Mouse (Mus musculus) ES-E14 (cell line): ENCODE data around the gene Ush1g. TPM values are rescaled to one million over a fixed set of nuclear protein-coding genes. Genes with fewer than 3 reads are reported as not detected.

ENCODE experiments used
- DNase-seq: peaks from one replicate; pipeline ENCODE4 v3.0.0-alpha.2; 2013; ENCODE audit warnings: low read depth, low spot score
- H3K27ac ChIP-seq: 2 replicates; pipeline ENCODE4 v1.5.1; 2012; ENCODE audit warnings: low read depth, mild to moderate bottlenecking, low read length, moderate library complexity, mixed read lengths; ENCODE audit not compliant: poor library complexity, insufficient read depth, severe bottlenecking
- H3K36me3 ChIP-seq: 2 replicates; pipeline ENCODE4 v1.6.1; 2012; ENCODE audit warnings: mild to moderate bottlenecking, low read length, moderate library complexity, mixed read lengths; ENCODE audit not compliant: control insufficient read depth, poor library complexity, insufficient read depth, severe bottlenecking
- H3K4me1 ChIP-seq, 2 experiments: fragments of 150-350 bp in 1 of 2; sonication (generic) in 1 of 2; 2 replicates each; pipeline ENCODE4 v1.6.1; 2012; ENCODE audit warnings: low read length in 2 of 2, mild to moderate bottlenecking in 1 of 2, mixed read lengths in 1 of 2; ENCODE audit not compliant: control insufficient read depth in 2 of 2, insufficient read depth in 2 of 2, poor library complexity in 1 of 2
- H3K4me3 ChIP-seq, 2 experiments: fragments of 150-350 bp in 1 of 2; sonication (generic) in 1 of 2; 2 replicates each; pipeline ENCODE4 v1.5.1; 2012; ENCODE audit warnings: low read length in 2 of 2, low read depth in 1 of 2, mild to moderate bottlenecking in 1 of 2, mixed read lengths in 1 of 2; ENCODE audit not compliant: insufficient read depth in 1 of 2, poor library complexity in 1 of 2, severe bottlenecking in 1 of 2
- H3K9ac ChIP-seq: 2 replicates; pipeline ENCODE4 v1.6.1; 2012; ENCODE audit warnings: low read depth, mild to moderate bottlenecking, low read length, mixed read lengths; ENCODE audit not compliant: poor library complexity, insufficient read depth, severe bottlenecking
- H3K9me3 ChIP-seq: fragments of 150-350 bp; sonication (generic); 2 replicates; pipeline ENCODE4 v1.6.1; 2012; ENCODE audit warnings: low read depth, mild to moderate bottlenecking, low read length; ENCODE audit not compliant: control insufficient read depth, insufficient read depth
- CHD2 ChIP-seq: IDR thresholded peaks from 2 replicates; pipeline ENCODE4 v1.6.1; 2014; ENCODE audit warnings: mild to moderate bottlenecking, low read depth, low read length, inconsistent platforms
- HCFC1 ChIP-seq: IDR thresholded peaks from 2 replicates; pipeline ENCODE4 v1.6.1; 2012; ENCODE audit warnings: low read length, inconsistent platforms, borderline replicate concordance; ENCODE audit not compliant: insufficient read depth
- MAFK ChIP-seq: IDR thresholded peaks from 2 replicates; pipeline ENCODE4 v1.6.1; 2014; ENCODE audit warnings: mild to moderate bottlenecking, low read depth, low read length, inconsistent platforms; ENCODE audit not compliant: insufficient read depth
- ZC3H11A ChIP-seq: IDR thresholded peaks from 2 replicates; pipeline ENCODE4 v1.6.1; 2012; ENCODE audit warnings: low read depth, mild to moderate bottlenecking, inconsistent platforms, low read length, borderline replicate concordance
- ZNF384 ChIP-seq: IDR thresholded peaks from 2 replicates; pipeline ENCODE4 v1.6.1; 2012; ENCODE audit warnings: low read depth, low read length, inconsistent platforms
- in situ Hi-C, 2 experiments: fragments of 600-800 bp; cut with MboI; formaldehyde crosslinking; loops; one replicate each; pipeline ENCODE4 v1.15.1; 2025; ENCODE audit warnings: low sequenced_read_pairs in 2 of 2, inconsistent platforms in 1 of 2; ENCODE audit not compliant: unreplicated experiment in 2 of 2
- total RNA-seq: library from RNA; depleted of rRNA; stranded (reverse); fragments of 300-350 nt; gene quantifications from 2 replicates; pipeline ENCODE4 v1.2.3, GENCODE M21; 2012

Gene Ush1g
- total RNA-seq, 1 experiment = not detected

DNA sequence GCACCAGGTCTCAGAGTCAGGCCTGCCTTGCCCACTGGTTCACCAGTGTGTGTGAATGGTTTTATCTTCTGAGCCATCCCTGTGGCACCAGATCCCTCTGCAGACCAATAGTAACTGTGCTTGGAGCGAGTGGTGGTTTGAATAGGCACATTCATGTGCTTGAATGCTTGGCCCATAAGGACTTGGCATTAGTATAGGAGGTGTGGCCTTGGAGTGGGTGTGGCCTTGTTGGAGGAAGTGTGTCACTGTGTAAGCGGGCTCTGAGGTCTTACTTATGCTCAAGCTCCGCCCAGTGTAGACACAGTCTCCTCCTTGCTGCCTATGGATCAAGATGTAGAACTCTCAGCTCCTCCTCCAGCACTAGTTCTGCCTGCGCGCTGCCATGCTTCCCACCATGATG is 34.5 kb downstream of the Ush1g start:
- H3K36me3 ChIP-seq = no peaks in the 10 kb centered on the region
- in situ Hi-C loops = no loop called here
- no peak overlapping the region for H3K4me3 ChIP-seq
- no peaks in the 10 kb centered on the region for H3K9me3 ChIP-seq
- H3K27ac ChIP-seq = no peak overlapping the region
- TF ChIP-seq ZC3H11A (no peak), HCFC1 (no peak), ZNF384 (no peak), CHD2 (no peak), MAFK (no peak)
- no peak for DNase-seq
- peaks cover 2 to 13% of the 10 kb centered on the region in 2 experiments; a peak in 2 of 4 replicates for H3K4me1 ChIP-seq
- H3K9ac ChIP-seq = no peak overlapping the region

DNA sequence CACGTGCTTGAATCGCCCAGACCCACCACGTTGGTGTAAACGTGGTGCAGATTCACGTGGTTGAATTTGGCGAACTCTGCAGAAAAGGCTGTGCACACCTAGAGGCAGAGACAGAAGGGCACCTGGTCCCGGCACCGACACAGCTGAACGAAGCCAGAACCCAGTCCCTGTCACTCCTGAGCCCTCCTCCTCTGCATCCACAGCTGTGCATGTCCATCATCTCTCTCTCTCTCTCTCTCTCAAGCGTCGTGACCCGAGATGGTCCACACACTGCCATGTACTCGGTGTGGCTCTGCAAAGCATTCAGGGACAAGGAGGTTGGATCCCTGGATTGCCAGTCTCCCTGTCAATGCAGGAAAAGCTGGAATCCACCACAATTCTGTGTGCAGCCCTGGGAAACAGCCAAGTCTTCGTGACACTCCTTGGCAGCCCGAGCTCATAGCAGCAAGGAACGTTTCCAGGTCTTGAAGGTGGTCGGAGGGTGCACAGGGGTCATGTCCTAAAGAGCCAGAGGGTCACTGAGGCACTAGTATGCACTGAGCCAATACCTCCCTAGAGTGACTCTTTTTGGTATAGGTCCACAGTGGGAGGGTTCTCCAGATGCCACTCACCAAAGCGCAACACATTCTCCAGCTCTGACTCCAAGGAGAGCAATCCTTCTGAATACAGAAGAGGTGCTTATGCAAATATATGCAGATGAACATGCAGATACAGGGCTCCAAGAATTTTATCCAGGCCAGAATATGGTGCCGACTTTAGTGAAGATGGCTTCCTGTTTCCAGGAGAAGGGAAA is 35.4 kb downstream of the Ush1g start:
- no peak for DNase-seq
- Histone ChIP-seq H3K9ac (no peak overlapping the region), H3K27ac (no peak overlapping the region), H3K4me3 (no peak overlapping the region), H3K9me3 (no peaks in the 10 kb centered on the region), H3K4me1 (peaks cover 0 to 3% of the 10 kb centered on the region in 2 experiments; a peak in 1 of 4 replicates), H3K36me3 (no peaks in the 10 kb centered on the region)
- in situ Hi-C loops = no loop called here
- TF ChIP-seq CHD2 (no peak), HCFC1 (no peak), ZC3H11A (no peak), MAFK (no peak), ZNF384 (no peak)

- in situ Hi-C loops = no loop called here
Measured at GRCm38 (mm10) chr11:115285282-115285681, 36.6 kb downstream of the Ush1g start.

DNA sequence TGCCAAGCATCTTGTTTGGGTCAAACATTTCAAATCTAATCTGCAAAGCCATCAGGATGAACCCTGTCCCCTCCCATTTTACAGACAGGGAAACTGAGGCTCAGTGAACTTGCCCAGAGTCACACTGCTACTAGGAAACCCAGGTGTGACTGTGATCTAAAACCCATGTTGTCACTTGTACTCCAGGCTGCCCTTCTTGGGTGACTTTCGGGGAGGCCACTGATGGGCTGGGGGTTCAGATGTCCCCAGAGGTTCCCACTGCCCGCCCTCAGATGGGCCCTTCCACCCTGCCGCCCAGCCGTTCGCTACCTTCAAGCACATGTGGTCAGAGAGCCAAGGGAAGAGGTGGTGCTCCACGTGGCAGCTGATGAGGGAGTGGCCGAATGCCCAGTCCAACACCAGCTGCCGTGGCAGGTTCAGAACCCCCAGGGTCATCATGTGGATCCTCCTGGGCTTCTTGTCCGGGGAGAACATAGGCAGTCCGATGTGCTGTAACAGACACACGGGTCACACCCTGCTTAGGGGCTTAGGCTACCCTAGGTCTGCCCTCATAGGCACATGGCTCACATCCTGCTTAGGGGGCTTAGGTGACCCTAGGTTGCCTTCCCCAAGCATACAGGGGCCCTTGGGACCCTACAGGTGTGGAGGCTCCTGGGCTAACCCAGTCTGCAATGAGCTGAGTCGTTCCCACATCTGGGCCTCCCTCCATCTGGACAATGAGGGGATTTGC is 37.8 kb downstream of the Ush1g start:
- in situ Hi-C loops = no loop called here
- H3K4me1 ChIP-seq = peaks cover 0 to 2% of the 10 kb centered on the region in 2 experiments; a peak in 1 of 4 replicates
- H3K4me3 ChIP-seq = no peak overlapping the region
- H3K9me3 ChIP-seq = no peaks in the 10 kb centered on the region
- TF ChIP-seq ZNF384 (no peak), HCFC1 (no peak), ZC3H11A (no peak), CHD2 (no peak), MAFK (no peak)
- no peak for DNase-seq
- no peaks in the 10 kb centered on the region for H3K36me3 ChIP-seq
- H3K27ac ChIP-seq = no peak overlapping the region
- no peak overlapping the region for H3K9ac ChIP-seq

More at GRCm38 (mm10) chr11:115285282-115285681, 36.6 kb downstream of the Ush1g start:
- Histone ChIP-seq H3K27ac (no peak overlapping the region), H3K36me3 (no peaks in the 10 kb centered on the region), H3K9ac (no peak overlapping the region), H3K4me1 (peaks cover 0 to 2% of the 10 kb centered on the region in 2 experiments; a peak in 1 of 4 replicates), H3K4me3 (no peak overlapping the region), H3K9me3 (no peaks in the 10 kb centered on the region)
- TF ChIP-seq ZNF384 (no peak), HCFC1 (no peak), ZC3H11A (no peak), MAFK (no peak), CHD2 (no peak)
- DNase-seq = no peak
